Mouse (Mus musculus) C2C12 (cell line): ENCODE results near the gene Pim1. TPM values are rescaled to one million over a fixed set of nuclear protein-coding genes. Genes with fewer than 3 reads are reported as not detected.

Experiments
- H3K27me3 ChIP-seq: one replicate; pipeline ENCODE4 v1.6.1; 2011; ENCODE audit not compliant: control insufficient read depth, insufficient read depth, insufficient read length
- H3K36me3 ChIP-seq: one replicate; pipeline ENCODE4 v1.6.1; 2011; ENCODE audit not compliant: control insufficient read depth, insufficient read depth
- H3K4me3 ChIP-seq: one replicate; pipeline ENCODE4 v1.5.1; 2011; ENCODE audit warnings: mild to moderate bottlenecking, control low read depth; ENCODE audit not compliant: poor library complexity, insufficient read depth, severe bottlenecking
- H3K79me2 ChIP-seq: one replicate; pipeline ENCODE4 v1.6.1; 2011; ENCODE audit not compliant: control insufficient read depth, insufficient read depth
- H3K79me3 ChIP-seq: one replicate; pipeline ENCODE4 v1.6.1; 2011; ENCODE audit warnings: low read depth, control low read depth
- H3ac ChIP-seq: one replicate; pipeline ENCODE3; 2011; ENCODE audit warnings: low read depth; ENCODE audit not compliant: control insufficient read depth, insufficient read length
- CEBPB ChIP-seq: IDR thresholded peaks from one replicate; pipeline ENCODE4 v1.6.1; 2011; ENCODE audit warnings: low read depth, mild to moderate bottlenecking, control low read depth, moderate library complexity
- CTCF ChIP-seq: IDR thresholded peaks from one replicate; pipeline ENCODE4 v1.5.1; 2011; ENCODE audit not compliant: control insufficient read depth, insufficient read depth, insufficient read length
- FOSL1 ChIP-seq: IDR thresholded peaks from one replicate; pipeline ENCODE4 v1.8.0; 2011; ENCODE audit warnings: mild to moderate bottlenecking, low read length; ENCODE audit not compliant: poor library complexity, insufficient read depth, severe bottlenecking
- MAX ChIP-seq: IDR thresholded peaks from one replicate; pipeline ENCODE4 v1.6.1; 2011; ENCODE audit warnings: mild to moderate bottlenecking, control low read depth
- MYOD1 ChIP-seq: IDR thresholded peaks from one replicate; pipeline ENCODE4 v1.6.1; 2011; ENCODE audit warnings: low read depth; ENCODE audit not compliant: control insufficient read depth, insufficient read length
- MYOG ChIP-seq: IDR thresholded peaks from one replicate; pipeline ENCODE4 v1.6.1; 2011; ENCODE audit not compliant: control insufficient read depth, insufficient read length; ENCODE audit errors: extremely low read depth
- USF1 ChIP-seq: IDR thresholded peaks from one replicate; pipeline ENCODE4 v1.6.1; 2011; ENCODE audit warnings: low read depth, mild to moderate bottlenecking, control low read depth, moderate library complexity
- long read RNA-seq, 2 experiments: library from polyadenylated mRNA; unstranded; transcript quantifications; one replicate each; pipeline ENCODE4 v2.0.0; 2019 to 2020
- polyA plus RNA-seq: library from polyadenylated mRNA; unstranded; fragments of >200 nt; fragmentation: generic; extraction: Trizol; gene quantifications from one replicate; pipeline ENCODE4 v1.2.1, GENCODE M21; 2012; ENCODE audit warnings: missing spikeins

Gene Pim1
- polyA plus RNA-seq, result 4.8 TPM
- long read RNA-seq, experiment 1, partial matches to known transcripts, result 0 of 8 reads
- long read RNA-seq, experiment 1, other reads (novel, unspliced or antisense), result 8 of 8 reads
- long read RNA-seq, experiment 2, partial matches to known transcripts, result 0 of 4 reads
- long read RNA-seq, experiment 2, other reads (novel, unspliced or antisense), result 1 of 4 reads

- peaks cover 10% of the 10 kb centered on the region for H3K36me3 ChIP-seq
- H3K79me2 ChIP-seq, result peaks cover 13% of the 10 kb centered on the region
- no peak for TF ChIP-seq MYOD1
- TF ChIP-seq CTCF, result peak; percentile 22
- peaks cover 5% of the 10 kb centered on the region for H3K79me3 ChIP-seq
- peak within 1 kb of the TSS; percentile 56 for H3K4me3 ChIP-seq
- H3K27me3 ChIP-seq, result no peaks in the 10 kb centered on the region
- H3ac ChIP-seq, result peak within 1 kb of the TSS; percentile 72
These were observed at the start of gene Pim1 for GRCm38 (mm10) chr17:29490713-29491581. Pim1 (plus strand) TSS chr17:29490753.

GRCm38 (mm10) chr17:29441562-29441961 lies 49.0 kb upstream of the Pim1 start:
- H3K27me3 ChIP-seq, result no peaks in the 10 kb centered on the region
- no peak overlapping the region for H3ac ChIP-seq
- TF ChIP-seq MYOD1 (no peak), USF1 (no peak), MYOG (no peak), MAX (no peak), FOSL1 (no peak), CEBPB (no peak)
- no peaks in the 10 kb centered on the region for H3K79me2 ChIP-seq
- H3K79me3 ChIP-seq, result no peaks in the 10 kb centered on the region
- H3K4me3 ChIP-seq, result no peak overlapping the region
- H3K36me3 ChIP-seq, result no peaks in the 10 kb centered on the region

GRCm38 (mm10) chr17:29442131-29442557 lies 48.4 kb upstream of the Pim1 start:
- Histone ChIP-seq H3K79me3 (no peaks in the 10 kb centered on the region), H3ac (no peak overlapping the region), H3K4me3 (no peak overlapping the region), H3K36me3 (no peaks in the 10 kb centered on the region), H3K27me3 (no peaks in the 10 kb centered on the region), H3K79me2 (no peaks in the 10 kb centered on the region)
- no peak for TF ChIP-seq FOSL1
- TF ChIP-seq MYOG, result no peak

GRCm38 (mm10) chr17:29443724-29444123 lies 46.8 kb upstream of the Pim1 start:
- Histone ChIP-seq H3K4me3 (no peak overlapping the region), H3ac (no peak overlapping the region), H3K79me3 (no peaks in the 10 kb centered on the region), H3K27me3 (no peaks in the 10 kb centered on the region), H3K36me3 (no peaks in the 10 kb centered on the region), H3K79me2 (no peaks in the 10 kb centered on the region)
- no peak for TF ChIP-seq CTCF
- TF ChIP-seq MYOD1, result no peak
- no peak for TF ChIP-seq MAX

GRCm38 (mm10) chr17:29445072-29445471 lies 45.5 kb upstream of the Pim1 start:
- H3K79me3 ChIP-seq, result no peaks in the 10 kb centered on the region
- H3K79me2 ChIP-seq, result no peaks in the 10 kb centered on the region
- no peak overlapping the region for H3ac ChIP-seq
- no peak for TF ChIP-seq CTCF
- no peak for TF ChIP-seq MYOG
- no peak for TF ChIP-seq CEBPB
- TF ChIP-seq MYOD1, result no peak
- TF ChIP-seq USF1, result no peak
- H3K4me3 ChIP-seq, result no peak overlapping the region
- H3K36me3 ChIP-seq, result no peaks in the 10 kb centered on the region
- no peaks in the 10 kb centered on the region for H3K27me3 ChIP-seq

- Histone ChIP-seq H3K79me2 (no peaks in the 10 kb centered on the region), H3K4me3 (no peak overlapping the region), H3K27me3 (no peaks in the 10 kb centered on the region), H3K79me3 (no peaks in the 10 kb centered on the region), H3ac (no peak overlapping the region), H3K36me3 (no peaks in the 10 kb centered on the region)
- TF ChIP-seq CTCF, result no peak
- TF ChIP-seq FOSL1, result no peak
- no peak for TF ChIP-seq MYOD1
- TF ChIP-seq USF1, result no peak
These were observed 43.2 kb upstream of the Pim1 start for GRCm38 (mm10) chr17:29447323-29447722.
